Mouse (Mus musculus) liver, adult 2 months (tissue): Measurements from ENCODE around the gene Kif3a. TPM values are rescaled to one million over a fixed set of nuclear protein-coding genes. Genes with fewer than 3 reads are reported as not detected.

Source experiments
- DNase-seq: peaks from one replicate; pipeline ENCODE4 v3.0.0-alpha.2; 2011; ENCODE audit warnings: low read depth, low spot score; ENCODE audit errors: extremely low read depth
- H3K27ac ChIP-seq: fragments of 200-500 bp; replicated peaks from 2 replicates; pipeline ENCODE4 v1.5.1; 2012; ENCODE audit warnings: low read depth, mild to moderate bottlenecking, control low read depth, inconsistent platforms, low read length; ENCODE audit not compliant: insufficient read depth
- H3K27me3 ChIP-seq: fragments of 200-500 bp; 2 replicates; pipeline ENCODE4 v1.6.1; 2012; ENCODE audit warnings: mild to moderate bottlenecking, moderate library complexity, low read length, inconsistent platforms; ENCODE audit not compliant: control insufficient read depth, insufficient read depth
- H3K36me3 ChIP-seq: fragments of 200-500 bp; 2 replicates; pipeline ENCODE4 v1.6.1; 2012; ENCODE audit warnings: low read length, inconsistent platforms; ENCODE audit not compliant: control insufficient read depth, insufficient read depth
- H3K4me1 ChIP-seq: fragments of 200-500 bp; 2 replicates; pipeline ENCODE4 v1.6.1; 2011; ENCODE audit warnings: low read length; ENCODE audit not compliant: control insufficient read depth, insufficient read depth
- H3K4me3 ChIP-seq: fragments of 200-500 bp; 2 replicates; pipeline ENCODE4 v1.5.1; 2011; ENCODE audit warnings: low read depth, mild to moderate bottlenecking, control low read depth, low read length, moderate library complexity; ENCODE audit not compliant: insufficient read depth
- H3K79me2 ChIP-seq: fragments of 200-500 bp; 2 replicates; pipeline ENCODE4 v1.6.1; 2012; ENCODE audit warnings: inconsistent platforms, mild to moderate bottlenecking, low read length, moderate library complexity; ENCODE audit not compliant: control insufficient read depth, insufficient read depth
- H3K9ac ChIP-seq: fragments of 200-500 bp; 2 replicates; pipeline ENCODE4 v1.6.1; 2012; ENCODE audit warnings: low read depth, mild to moderate bottlenecking, control low read depth, inconsistent platforms, low read length
- CTCF ChIP-seq: fragments of 200-500 bp; IDR thresholded peaks from 2 replicates; pipeline ENCODE4 v1.5.1; 2011; ENCODE audit warnings: low read depth, low read length, control low read depth
- POLR2A ChIP-seq: fragments of 200-500 bp; IDR thresholded peaks from 2 replicates; pipeline ENCODE4 v1.6.1; 2011; ENCODE audit warnings: low read length, control low read depth; ENCODE audit not compliant: insufficient read depth; ENCODE audit errors: extremely low read depth
- WGBS: fragments of 180-500 bp; shearing (Covaris S2); methylation state at CpG from one replicate; pipeline ENCODE4 v1.1.7; 2018; 5-methylcytosine and 5-hydroxymethylcytosine counted together
- polyA plus RNA-seq: library from polyadenylated mRNA; depleted of rRNA; stranded (reverse); fragments of >200 nt; gene quantifications from 2 replicates; pipeline ENCODE4 v1.2.3, GENCODE M21; 2012
- total RNA-seq: library from RNA; depleted of rRNA; stranded (reverse); fragments of >200 nt; gene quantifications from 2 replicates; pipeline ENCODE4 v1.2.3, GENCODE M21; 2014

The Kif3a gene
- total and polyA plus RNA-seq, 2 experiments: 1.2 to 2.7 TPM

DNA sequence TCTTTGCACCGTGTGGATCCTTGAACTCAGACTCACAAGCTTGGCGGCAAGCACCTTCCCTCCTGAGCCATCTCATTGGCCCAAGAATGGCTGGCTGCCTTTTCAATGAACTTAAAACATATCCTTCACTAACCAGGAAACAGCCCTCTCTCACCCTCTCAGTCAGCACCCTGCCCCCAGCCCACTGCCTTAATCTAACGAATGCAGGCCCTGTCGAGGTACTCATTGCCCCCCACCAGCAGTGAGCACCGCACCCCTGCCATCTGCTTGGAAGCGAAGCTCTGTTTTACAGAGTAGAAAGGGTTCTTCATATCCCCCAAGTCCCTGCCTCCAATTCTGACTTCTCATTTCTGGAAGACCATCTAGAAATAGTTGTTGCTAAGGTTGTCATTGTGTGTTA is 52.2 kb downstream of the Kif3a start:
- Histone ChIP-seq H3K27ac (no peak overlapping the region), H3K4me3 (no peak overlapping the region), H3K9ac (no peak overlapping the region), H3K27me3 (no peaks in the 10 kb centered on the region), H3K79me2 (no peaks in the 10 kb centered on the region), H3K4me1 (no peaks in the 10 kb centered on the region), H3K36me3 (no peaks in the 10 kb centered on the region)
- DNase-seq: no peak
- no peak for TF ChIP-seq CTCF
- TF ChIP-seq POLR2A: no peak
- 74% methylated on average over 6 of the region's 6 CpGs for WGBS

GRCm38 (mm10) chr11:53620094-53620493 is 52.9 kb downstream of the Kif3a start:
- Histone ChIP-seq H3K79me2 (no peaks in the 10 kb centered on the region), H3K36me3 (no peaks in the 10 kb centered on the region), H3K4me3 (no peak overlapping the region), H3K4me1 (no peaks in the 10 kb centered on the region), H3K9ac (no peak overlapping the region), H3K27ac (no peak overlapping the region), H3K27me3 (no peaks in the 10 kb centered on the region)
- no peak for TF ChIP-seq POLR2A
- no peak for TF ChIP-seq CTCF
- DNase-seq: no peak
- WGBS: 88% methylated on average over 4 of the region's 4 CpGs

GRCm38 (mm10) chr11:53621582-53622439 is 54.6 kb downstream of the Kif3a start:
- TF ChIP-seq CTCF (no peak), POLR2A (no peak)
- Histone ChIP-seq H3K4me3 (no peak overlapping the region), H3K36me3 (no peaks in the 10 kb centered on the region), H3K27me3 (no peaks in the 10 kb centered on the region), H3K79me2 (no peaks in the 10 kb centered on the region), H3K4me1 (no peaks in the 10 kb centered on the region), H3K27ac (no peak overlapping the region), H3K9ac (no peak overlapping the region)
- 90% methylated on average over 11 of the region's 11 CpGs for WGBS
- no peak for DNase-seq

DNA sequence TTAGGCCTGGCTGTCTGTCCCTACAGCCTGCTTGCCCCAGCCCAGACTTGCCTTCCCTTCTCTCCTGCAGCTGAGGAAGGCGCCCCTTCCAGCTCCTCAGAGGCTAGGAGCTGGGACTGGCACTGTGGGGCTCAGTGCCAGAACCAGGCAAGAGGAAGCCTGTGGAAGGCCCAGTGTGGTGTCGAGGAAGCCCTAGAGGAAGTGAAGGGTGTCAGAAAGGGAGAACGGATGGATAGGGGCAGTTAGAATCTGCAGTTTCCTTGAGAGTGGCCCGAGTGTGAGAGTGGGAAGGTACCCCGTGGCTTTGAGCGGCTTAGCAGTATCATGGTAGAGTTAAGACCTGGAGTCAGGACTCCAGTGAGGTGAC is 55.2 kb downstream of the Kif3a start:
- Histone ChIP-seq H3K36me3 (no peaks in the 10 kb centered on the region), H3K4me3 (no peak overlapping the region), H3K9ac (no peak overlapping the region), H3K4me1 (no peaks in the 10 kb centered on the region), H3K79me2 (no peaks in the 10 kb centered on the region), H3K27me3 (no peaks in the 10 kb centered on the region), H3K27ac (no peak overlapping the region)
- no peak for DNase-seq
- TF ChIP-seq POLR2A (no peak), CTCF (no peak)
- WGBS: 86% methylated on average over 6 of the region's 6 CpGs

DNA sequence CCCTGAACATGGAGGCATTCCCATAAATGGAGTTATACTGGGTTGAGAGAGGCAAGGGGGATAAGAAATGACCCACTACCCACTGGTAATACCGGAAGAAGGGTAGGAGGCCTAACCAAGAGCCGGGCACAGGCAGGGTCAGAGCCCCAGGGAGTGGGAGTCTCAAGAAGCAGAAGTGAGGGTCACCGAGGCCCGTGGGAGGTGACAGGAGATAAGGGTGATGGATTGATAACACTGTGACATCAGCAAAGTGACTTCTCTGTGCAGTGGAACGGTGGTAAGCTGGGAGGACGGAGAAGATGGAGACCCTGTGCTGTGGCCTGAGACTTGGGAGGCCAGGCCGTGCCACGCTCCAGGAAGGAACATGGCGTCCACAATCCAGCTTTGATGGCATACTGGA is 56.4 kb downstream of the Kif3a start:
- no peaks in the 10 kb centered on the region for H3K27me3 ChIP-seq
- no peak overlapping the region for H3K9ac ChIP-seq
- no peak for DNase-seq
- WGBS: 83% methylated on average over 9 of the region's 9 CpGs
- TF ChIP-seq CTCF (no peak), POLR2A (no peak)
- H3K4me1 ChIP-seq: no peaks in the 10 kb centered on the region
- no peak overlapping the region for H3K4me3 ChIP-seq
- H3K79me2 ChIP-seq: no peaks in the 10 kb centered on the region
- no peak overlapping the region for H3K27ac ChIP-seq
- no peaks in the 10 kb centered on the region for H3K36me3 ChIP-seq

GRCm38 (mm10) chr11:53624124-53624523 is 56.9 kb downstream of the Kif3a start:
- Histone ChIP-seq H3K9ac (no peak overlapping the region), H3K4me1 (no peaks in the 10 kb centered on the region), H3K36me3 (no peaks in the 10 kb centered on the region), H3K79me2 (no peaks in the 10 kb centered on the region), H3K27ac (no peak overlapping the region), H3K4me3 (no peak overlapping the region), H3K27me3 (no peaks in the 10 kb centered on the region)
- TF ChIP-seq CTCF (no peak), POLR2A (no peak)
- no peak for DNase-seq
- 93% methylated on average over 2 of the region's 2 CpGs for WGBS
